Mouse (Mus musculus) heart, postnatal 25 days (tissue): ENCODE measurements around the gene Atxn7l1. TPM values are rescaled to one million over a fixed set of nuclear protein-coding genes. Genes with fewer than 3 reads are reported as not detected.

Experiments
- DNase-seq: peaks from one replicate; pipeline ENCODE4 v3.0.0; 2022; ENCODE audit warnings: low spot score
- intact Hi-C: fragments of 180-260 bp; cut with DNase I; formaldehyde crosslinking; loops from one replicate; pipeline ENCODE4 v1.15.1; 2025
- total RNA-seq, 2 experiments: library from RNA; stranded (reverse); gene quantifications; 2 replicates each; pipeline ENCODE4 v1.2.3; 2021

The Atxn7l1 gene
- total RNA-seq, 2 experiments from 2014 or later, result 17.2 to 19.2 TPM

DNA sequence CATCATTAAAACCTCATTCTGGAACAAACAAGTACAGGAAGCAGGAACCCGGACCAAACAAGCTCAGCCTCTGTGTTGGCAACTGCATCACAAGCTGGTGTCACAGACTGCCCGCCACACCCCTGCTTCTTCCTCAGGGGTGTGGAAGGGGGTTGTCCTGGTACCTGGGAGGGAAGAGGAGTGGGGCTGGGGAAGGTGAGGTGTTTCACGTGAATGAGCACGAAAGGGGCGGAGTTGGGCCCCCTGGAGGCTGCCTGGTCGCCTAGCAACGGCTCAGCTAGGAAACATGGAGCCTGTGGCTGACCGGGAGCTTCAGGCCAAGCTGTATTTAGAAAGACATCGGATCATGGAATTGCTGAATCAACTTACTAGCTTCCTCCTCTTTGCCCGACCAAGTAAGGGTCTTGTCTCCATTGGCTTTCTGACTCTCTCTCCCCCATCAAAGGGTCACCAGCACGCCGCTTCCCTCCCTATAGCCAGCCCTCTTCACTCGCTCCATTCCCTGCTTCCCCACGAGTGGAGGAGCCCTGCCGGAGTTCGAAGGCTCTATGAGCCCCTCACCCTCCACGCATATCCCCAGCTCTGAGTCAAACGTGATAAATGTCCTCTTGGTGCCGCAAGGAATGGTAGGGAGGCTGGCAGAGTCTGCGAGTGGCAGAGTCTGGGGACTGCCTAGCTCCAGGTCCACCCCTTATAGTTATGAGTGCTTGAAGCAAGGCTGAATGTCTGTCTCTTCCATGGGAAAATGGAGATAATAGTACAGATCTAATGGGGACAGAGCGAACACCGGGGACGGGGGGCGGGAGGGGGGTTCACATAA, 247.5 kb downstream of the Atxn7l1 start, which contains the start of gene Efcab10:
Gene Efcab10, plus strand, starts transcription at position 51 of the 820 bp plus-strand sequence.
- no peak for DNase-seq
- intact Hi-C loops, result loop anchor here (5.0 kb wide), 2 partner anchors 1262 to 1787 kb away; no protein-coding TSS in a partner anchor

- intact Hi-C loops, result no loop called here
- DNase-seq, result no peak
Observed at GRCm38 (mm10) chr12:33403265-33403693, 255.8 kb downstream of the Atxn7l1 start.

GRCm38 (mm10) chr12:33404996-33405395, 257.5 kb downstream of the Atxn7l1 start:
- intact Hi-C loops, result no loop called here
- no peak for DNase-seq

DNA sequence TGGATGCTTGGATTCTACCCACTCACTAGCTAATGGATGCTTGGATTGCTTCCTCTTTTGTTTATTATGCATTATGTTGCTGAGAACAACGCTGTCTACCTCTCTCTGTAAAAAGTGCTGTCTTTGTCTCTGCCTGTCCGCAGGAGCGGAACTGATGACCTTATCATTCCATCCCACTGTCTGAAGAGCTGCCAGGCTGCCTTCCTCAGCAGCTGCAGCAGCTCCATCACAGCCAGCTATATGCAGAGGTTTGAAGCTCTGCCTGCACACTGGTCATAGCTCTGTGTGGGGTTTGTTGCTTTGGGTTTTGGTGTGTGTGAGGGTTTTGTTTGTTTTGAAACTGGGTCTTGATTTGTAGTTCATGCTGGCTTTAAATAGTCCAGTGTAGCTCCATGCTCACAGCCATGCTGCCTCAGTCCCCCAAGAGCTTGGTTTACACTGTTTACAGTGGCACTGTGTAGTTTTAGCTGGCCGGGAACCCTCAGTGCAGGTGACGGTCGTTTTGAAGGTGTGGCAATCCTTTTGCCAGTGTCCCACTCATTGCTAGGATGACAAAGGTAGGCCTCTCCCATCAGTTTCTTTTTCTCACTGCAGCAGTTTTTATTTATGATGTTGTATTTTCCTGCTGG, 258.0 kb downstream of the Atxn7l1 start:
- DNase-seq, result no peak
- intact Hi-C loops, result no loop called here

- intact Hi-C loops, result no loop called here
- no peak for DNase-seq
Observed at GRCm38 (mm10) chr12:33411580-33412151, 264.2 kb downstream of the Atxn7l1 start.

Other genes starting within 250 kb of the Atxn7l1 start
- 10 to 100 TPM; 85.3 to 86.1 TPM for gene Sypl, start 193.8 kb upstream of the Atxn7l1 start, total RNA-seq
- gene Cdhr3, start 54.8 kb upstream of the Atxn7l1 start, total RNA-seq, result under 1 TPM; 0.67 to 0.73 TPM
- gene Efcab10, start 247.2 kb downstream of the Atxn7l1 start, total RNA-seq, result not detected